Mouse (Mus musculus): ENCODE data around the gene Safb. TPM values are rescaled to one million over a fixed set of nuclear protein-coding genes. Genes with fewer than 3 reads are reported as not detected.

Gene Safb
- total RNA-seq, 4 experiments from 2014 or later = 131 to 154 (median 146) TPM

DNA sequence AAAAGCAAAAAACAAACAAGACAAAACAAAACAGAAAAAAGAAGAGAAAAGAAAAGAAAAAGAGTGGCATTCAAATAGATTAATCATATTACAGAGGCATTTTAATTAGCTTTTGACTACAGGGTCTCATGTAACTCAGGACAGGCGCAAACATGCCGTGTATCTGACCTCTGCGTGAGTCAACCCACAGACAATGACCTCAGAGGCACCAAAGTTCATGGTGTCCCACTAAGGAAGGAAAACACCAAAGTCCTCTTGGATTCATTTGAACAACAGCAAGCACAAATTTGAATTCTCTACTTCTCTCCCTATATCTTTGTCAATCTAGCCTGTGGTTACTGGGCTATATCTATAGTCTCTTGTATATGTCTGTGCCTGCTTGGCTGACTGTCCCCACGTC is 58.6 kb downstream of the Safb start:
- no peak for DNase-seq (ENCODE audit: low spot score in 2 of 2)

DNA sequence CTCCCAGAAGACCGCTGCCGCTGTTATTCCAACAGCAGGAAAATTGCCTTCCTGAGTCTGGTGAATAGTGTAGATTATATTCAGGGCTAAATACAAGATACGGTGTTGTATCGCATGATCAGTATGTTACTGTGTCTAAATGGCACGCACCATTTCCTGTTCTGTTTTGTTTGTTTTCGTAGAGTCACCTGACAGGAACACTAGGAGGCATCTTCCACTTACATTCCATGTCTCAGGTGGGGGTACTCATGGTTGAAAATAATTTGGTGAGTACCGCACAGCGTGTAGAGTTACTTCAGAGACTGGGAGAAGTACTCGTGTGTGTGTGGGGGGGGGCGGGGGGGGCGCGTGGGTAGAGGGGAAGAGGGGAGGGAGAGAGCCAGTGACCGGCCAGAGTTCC is 62.9 kb downstream of the Safb start:
- DNase-seq (ENCODE audit: low spot score in 2 of 2) = no peak

- DNase-seq (ENCODE audit: low spot score in 2 of 2) = no peak
Measured at GRCm38 (mm10) chr17:56651801-56652200, 67.2 kb downstream of the Safb start.

GRCm38 (mm10) chr17:56654771-56655170 is 70.1 kb downstream of the Safb start:
- no peak for DNase-seq (ENCODE audit: low spot score in 2 of 2)

DNA sequence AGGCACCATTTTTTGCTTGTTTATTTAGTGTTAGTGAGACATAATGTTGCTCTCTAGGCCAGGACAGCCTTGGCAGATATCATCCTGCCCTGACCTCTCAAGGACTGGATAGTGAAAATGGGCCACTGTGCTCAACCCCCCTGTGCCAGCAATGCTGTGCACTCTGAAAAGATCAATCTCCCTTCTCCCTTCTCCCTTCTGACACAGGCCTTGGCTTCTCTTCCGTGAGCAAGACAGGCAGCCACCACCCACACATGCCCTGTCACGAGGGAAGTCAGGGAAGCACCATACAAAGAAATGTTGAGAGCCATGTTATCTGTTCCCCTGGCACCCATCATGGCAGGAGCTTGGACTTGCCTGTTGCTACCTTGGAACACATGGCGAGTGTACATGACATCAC is 70.7 kb downstream of the Safb start:
- no peak for DNase-seq (ENCODE audit: low spot score in 2 of 2)

Other genes starting within 250 kb of the Safb start
- 100 to 1,000 TPM; 559 to 588 (median 565) TPM for gene Ptprs, start 108.3 kb upstream of the Safb start, total RNA-seq (2022)
- not detected for gene Znrf4, start 72.4 kb upstream of the Safb start, total RNA-seq (2022)
- gene Gm20219, start 30.4 kb upstream of the Safb start, total RNA-seq (2022) = 1 to 10 TPM; 1.1 to 1.8 (median 1.4) TPM
- gene Safb2, start 240 bp upstream of the Safb start, total RNA-seq (2022) = 100 to 1,000 TPM; 102 to 133 (median 112) TPM
- 100 to 1,000 TPM; 147 to 180 (median 158) TPM for gene 2410015M20Rik, start 24.9 kb downstream of the Safb start, total RNA-seq (2022)
- 100 to 1,000 TPM; 351 to 461 (median 392) TPM for gene Rpl36, start 28.6 kb downstream of the Safb start, total RNA-seq (2022)
- 10 to 100 TPM; 52.3 to 61.3 (median 59.0) TPM for gene Lonp1, start 42.1 kb downstream of the Safb start, total RNA-seq (2022)
- 1 to 10 TPM in 2 of 4 experiments, under 1 TPM in 2; 0.79 to 1.7 (median 1.0) TPM for gene Catsperd, start 43.3 kb downstream of the Safb start, total RNA-seq (2022)
- 10 to 100 TPM; 85.9 to 91.2 (median 88.2) TPM for gene Ranbp3, start 88.5 kb downstream of the Safb start, total RNA-seq (2022)
- 100 to 1,000 TPM; 185 to 224 (median 208) TPM for gene Ndufa11, start 132.9 kb downstream of the Safb start, total RNA-seq (2022)
- 10 to 100 TPM; 10.4 to 15.7 (median 13.8) TPM for gene Vmac, start 133.2 kb downstream of the Safb start, total RNA-seq (2022)
- 1 to 10 TPM; 4.0 to 4.5 (median 4.2) TPM for gene Nrtn, start 172.7 kb downstream of the Safb start, total RNA-seq (2022)
- 10 to 100 TPM; 60.1 to 66.1 (median 60.8) TPM for gene Dus3l, start 179.9 kb downstream of the Safb start, total RNA-seq (2022)
- 1 to 10 TPM in 2 of 4 experiments, under 1 TPM in 2; 0.78 to 1.2 (median 0.99) TPM for gene Prr22, start 185.4 kb downstream of the Safb start, total RNA-seq (2022)
- 1 to 10 TPM; 2.1 to 4.1 (median 3.1) TPM for gene Rfx2, start 246.2 kb downstream of the Safb start, total RNA-seq (2022)

Data from left cerebral cortex, adult 8-10 months (tissue).